Mouse (Mus musculus) kidney, embryonic 14.5 days (tissue): ENCODE data around the gene Myzap. TPM values are rescaled to one million over a fixed set of nuclear protein-coding genes. Genes with fewer than 3 reads are reported as not detected.

Experiments used
- ATAC-seq: fragments of 200-750 bp; cut with Nextera tagmentation; 2 replicates; pipeline ENCODE4 v1.8.0; 2017; ENCODE audit warnings: moderate number of reproducible peaks, mild to moderate bottlenecking, moderate TSS enrichment, moderate library complexity; ENCODE audit not compliant: low FRiP score, low TSS enrichment
- H3K27ac ChIP-seq: fragments of 300-500 bp; sonication (generic); 2 replicates; pipeline ENCODE4 v1.5.1; 2014; ENCODE audit warnings: low read depth, mild to moderate bottlenecking, low read length, moderate library complexity, mixed read lengths
- H3K27me3 ChIP-seq: fragments of 300-500 bp; sonication (generic); 2 replicates; pipeline ENCODE4 v1.6.1; 2014; ENCODE audit warnings: mild to moderate bottlenecking, low read length; ENCODE audit not compliant: control insufficient read depth, insufficient read depth
- H3K36me3 ChIP-seq: fragments of 300-500 bp; sonication (generic); 2 replicates; pipeline ENCODE4 v1.6.1; 2014; ENCODE audit warnings: low read length, mixed read lengths; ENCODE audit not compliant: control insufficient read depth, insufficient read depth
- H3K4me1 ChIP-seq: fragments of 300-500 bp; sonication (generic); 2 replicates; pipeline ENCODE4 v1.6.1; 2014; ENCODE audit warnings: low read length, mixed read lengths; ENCODE audit not compliant: control insufficient read depth, insufficient read depth
- H3K4me2 ChIP-seq: fragments of 300-500 bp; sonication (generic); replicated peaks from 2 replicates; pipeline ENCODE4 v1.6.1; 2014; ENCODE audit warnings: low read depth, mild to moderate bottlenecking, low read length
- H3K4me3 ChIP-seq: fragments of 300-500 bp; sonication (generic); 2 replicates; pipeline ENCODE4 v1.5.1; 2014; ENCODE audit warnings: mild to moderate bottlenecking, low read length
- H3K9ac ChIP-seq: fragments of 300-500 bp; sonication (generic); 2 replicates; pipeline ENCODE4 v1.6.1; 2014; ENCODE audit warnings: low read depth, mild to moderate bottlenecking, low read length, moderate library complexity
- H3K9me3 ChIP-seq: fragments of 300-500 bp; sonication (generic); 2 replicates; pipeline ENCODE4 v1.6.1; 2016; ENCODE audit warnings: low read length; ENCODE audit not compliant: control insufficient read depth
- WGBS: fragments of 180-500 bp; shearing (Covaris S2); extraction: QIAGEN DNeasy Blood & Tissue Kit; methylation state at CpG from one replicate; pipeline ENCODE4 v1.1.7; 2014; 5-methylcytosine and 5-hydroxymethylcytosine counted together
- polyA plus RNA-seq: library from polyadenylated mRNA; unstranded; fragments of >200 nt; fragmentation: Nextera tagmentation; extraction: Ambion mirVana; gene quantifications from 2 replicates; pipeline ENCODE4 v1.2.1, GENCODE M21; 2014

The Myzap gene
- polyA plus RNA-seq, 1 experiment from 2014 or later: 18.6 TPM

- Histone ChIP-seq H3K9me3 (no peaks in the 10 kb centered on the region), H3K4me2 (no peak overlapping the region), H3K4me1 (no peaks in the 10 kb centered on the region), H3K4me3 (no peak overlapping the region), H3K36me3 (no peaks in the 10 kb centered on the region; the same call in 1 of the 2 replicates), H3K9ac (no peak overlapping the region), H3K27me3 (no peaks in the 10 kb centered on the region), H3K27ac (no peak overlapping the region)
- 18% methylated on average over 19 of the region's 19 CpGs for WGBS
- peak; percentile 85 for ATAC-seq
Observed at GRCm38 (mm10) chr9:71543443-71544222, 48.5 kb downstream of the Myzap start.

- no peak for ATAC-seq
- Histone ChIP-seq H3K36me3 (no peaks in the 10 kb centered on the region; the same call in 1 of the 2 replicates), H3K4me2 (no peak overlapping the region), H3K9me3 (no peaks in the 10 kb centered on the region), H3K27me3 (no peaks in the 10 kb centered on the region), H3K27ac (no peak overlapping the region), H3K4me3 (no peak overlapping the region), H3K9ac (no peak overlapping the region), H3K4me1 (no peaks in the 10 kb centered on the region)
- 82% methylated on average over 5 of the region's 5 CpGs for WGBS
Observed at GRCm38 (mm10) chr9:71542292-71542691, 49.9 kb downstream of the Myzap start.

GRCm38 (mm10) chr9:71540739-71541138 lies 51.4 kb downstream of the Myzap start:
- no peaks in the 10 kb centered on the region for H3K27me3 ChIP-seq
- no peak overlapping the region for H3K4me3 ChIP-seq
- no peak for ATAC-seq
- no peaks in the 10 kb centered on the region for H3K4me1 ChIP-seq
- no peak overlapping the region for H3K9ac ChIP-seq
- no peaks in the 10 kb centered on the region for H3K9me3 ChIP-seq
- H3K27ac ChIP-seq: no peak overlapping the region
- WGBS: 79% methylated on average over 3 of the region's 3 CpGs
- H3K4me2 ChIP-seq: no peak overlapping the region
- H3K36me3 ChIP-seq: no peaks in the 10 kb centered on the region

- ATAC-seq: no peak
- no peak overlapping the region for H3K9ac ChIP-seq
- H3K27me3 ChIP-seq: no peaks in the 10 kb centered on the region
- H3K4me2 ChIP-seq: no peak overlapping the region
- no peaks in the 10 kb centered on the region for H3K9me3 ChIP-seq
- WGBS: 94% methylated on average over 5 of the region's 5 CpGs
- H3K4me1 ChIP-seq: no peaks in the 10 kb centered on the region
- H3K27ac ChIP-seq: no peak overlapping the region
- no peaks in the 10 kb centered on the region for H3K36me3 ChIP-seq
- no peak overlapping the region for H3K4me3 ChIP-seq
Observed at GRCm38 (mm10) chr9:71535730-71536129, 56.4 kb downstream of the Myzap start.

GRCm38 (mm10) chr9:71535036-71535435 lies 57.1 kb downstream of the Myzap start:
- Histone ChIP-seq H3K4me3 (no peak overlapping the region), H3K27ac (no peak overlapping the region), H3K27me3 (no peaks in the 10 kb centered on the region), H3K36me3 (no peaks in the 10 kb centered on the region), H3K4me2 (no peak overlapping the region), H3K9me3 (0 out of 2 replicates have a peak, but pooled peaks cover 2% of the 10 kb centered on the region), H3K9ac (no peak overlapping the region), H3K4me1 (no peaks in the 10 kb centered on the region)
- ATAC-seq: no peak
- 90% methylated on average over 2 of the region's 2 CpGs for WGBS

GRCm38 (mm10) chr9:71529960-71530359 lies 62.2 kb downstream of the Myzap start:
- no peaks in the 10 kb centered on the region for H3K27me3 ChIP-seq
- ATAC-seq: no peak
- no peak overlapping the region for H3K4me3 ChIP-seq
- H3K27ac ChIP-seq: no peak overlapping the region
- WGBS: 80% methylated on average over 2 of the region's 2 CpGs
- H3K36me3 ChIP-seq: no peaks in the 10 kb centered on the region
- peaks cover 4% of the 10 kb centered on the region; the same call in 1 of the 2 replicates for H3K4me1 ChIP-seq
- no peak overlapping the region for H3K4me2 ChIP-seq
- H3K9me3 ChIP-seq: 0 out of 2 replicates have a peak, but pooled peaks cover 5% of the 10 kb centered on the region
- H3K9ac ChIP-seq: no peak overlapping the region

GRCm38 (mm10) chr9:71527438-71527837 lies 64.7 kb downstream of the Myzap start:
- 25% methylated on average over 9 of the region's 9 CpGs for WGBS
- peak; percentile 75 for ATAC-seq
- Histone ChIP-seq H3K9ac (no peak overlapping the region), H3K36me3 (no peaks in the 10 kb centered on the region), H3K9me3 (0 out of 2 replicates have a peak, but pooled peaks cover 5% of the 10 kb centered on the region), H3K4me1 (peaks cover 4% of the 10 kb centered on the region; the same call in 1 of the 2 replicates), H3K27ac (no peak overlapping the region), H3K4me2 (no peak overlapping the region), H3K27me3 (no peaks in the 10 kb centered on the region), H3K4me3 (no peak overlapping the region)

GRCm38 (mm10) chr9:71523901-71524300 lies 68.3 kb downstream of the Myzap start:
- no peak overlapping the region for H3K27ac ChIP-seq
- H3K36me3 ChIP-seq: no peaks in the 10 kb centered on the region
- H3K4me1 ChIP-seq: peaks cover 4% of the 10 kb centered on the region; the same call in 1 of the 2 replicates
- no peaks in the 10 kb centered on the region for H3K9me3 ChIP-seq
- no peak overlapping the region for H3K9ac ChIP-seq
- ATAC-seq: no peak
- no peak overlapping the region for H3K4me2 ChIP-seq
- no peaks in the 10 kb centered on the region for H3K27me3 ChIP-seq
- H3K4me3 ChIP-seq: no peak overlapping the region
- 72% methylated on average over 4 of the region's 4 CpGs for WGBS

- Histone ChIP-seq H3K27ac (no peak overlapping the region), H3K9me3 (no peaks in the 10 kb centered on the region), H3K4me3 (no peak overlapping the region), H3K27me3 (no peaks in the 10 kb centered on the region), H3K36me3 (no peaks in the 10 kb centered on the region), H3K9ac (no peak overlapping the region), H3K4me2 (no peak overlapping the region), H3K4me1 (no peaks in the 10 kb centered on the region)
- WGBS: 64% methylated on average over 3 of the region's 3 CpGs
- ATAC-seq: no peak
Observed at GRCm38 (mm10) chr9:71519836-71520235, 72.3 kb downstream of the Myzap start.
